9 mouse cellular contexts compared by ENCODE assay signal in genomic region chr6:94524335-94524734, GRCm38 (mm10). TPM values are rescaled to one million over a fixed set of nuclear protein-coding genes. Genes with fewer than 3 reads are reported as not detected.
DNase-seq lines count a peak whose midpoint lies in the region; ATAC-seq and TF ChIP-seq lines count a peak whose summit lies in the region.
"Had no signal": no experiment of that assay in that cellular context is flagged by ENCODE, and none has a peak within 500 bp of the region (broad histone marks: within the 10 kb centered on the region; RNA-seq: fewer than 3 reads in every experiment).

No protein-coding gene starts in this region.

- H3K27ac ChIP-seq in hindbrain, postnatal 0 days: no peak overlapping the region
- H3K27ac ChIP-seq in hindbrain, embryonic 12.5 days: no peak overlapping the region

- H3K9me3 ChIP-seq in hindbrain, postnatal 0 days (ENCODE audit: low read length): no peaks in the 10 kb centered on the region
- no peaks in the 10 kb centered on the region for H3K9me3 ChIP-seq in hindbrain, embryonic 12.5 days (replicated peaks)

- 35% methylated on average over 2 of the region's 2 CpGs for WGBS in hindbrain, postnatal 0 days
- 35% methylated on average over 2 of the region's 2 CpGs for WGBS in hindbrain, embryonic 12.5 days

- peak; percentile 72 for TF ChIP-seq CTCF in hindbrain, postnatal 0 days (IDR thresholded peaks at IDR 0.05; ENCODE audit: low read depth)

- H3K36me3 ChIP-seq in hindbrain, postnatal 0 days (ENCODE audit: insufficient read depth, low read length): no peaks in the 10 kb centered on the region
- no peaks in the 10 kb centered on the region for H3K36me3 ChIP-seq in hindbrain, embryonic 12.5 days

- H3K4me2 ChIP-seq in hindbrain, postnatal 0 days (ENCODE audit: low read depth, low read length): no peak overlapping the region
- H3K4me2 ChIP-seq in hindbrain, embryonic 12.5 days (replicated peaks): no peak overlapping the region

- no peaks in the 10 kb centered on the region for H3K27me3 ChIP-seq in hindbrain, postnatal 0 days (ENCODE audit: insufficient read depth, low read length)
- no peaks in the 10 kb centered on the region for H3K27me3 ChIP-seq in hindbrain, embryonic 12.5 days

- no peaks in the 10 kb centered on the region for H3K4me1 ChIP-seq in hindbrain, postnatal 0 days (ENCODE audit: insufficient read depth, low read length)
- no peaks in the 10 kb centered on the region for H3K4me1 ChIP-seq in hindbrain, embryonic 12.5 days

- no peak overlapping the region for H3K9ac ChIP-seq in hindbrain, postnatal 0 days (replicated peaks; ENCODE audit: low read length)
- no peak overlapping the region for H3K9ac ChIP-seq in hindbrain, embryonic 12.5 days

- no peak for ATAC-seq in hindbrain, postnatal 0 days
- ATAC-seq in hindbrain, embryonic 12.5 days (ENCODE audit: low FRiP score): no peak
- peak; percentile 74 for ATAC-seq in granulocyte monocyte progenitor cell, adult 5-6 weeks (replicated peaks; ENCODE audit: poor library complexity, severe bottlenecking)
- ATAC-seq in inflammation-experienced regulatory T-cells, adult 6 months: no peak
- ATAC-seq: hindbrain, embryonic 16.5 days had no signal

- peak; percentile 77 for DNase-seq in hindbrain, postnatal 0 days (ENCODE audit: low spot score)
- DNase-seq in 3T3-L1 (ENCODE audit: low read depth, low spot score): peak; percentile 82
- DNase-seq in ES-CJ7 (ENCODE audit: low read depth, low spot score): peak; percentile 45
- DNase-seq in adrenal gland, postnatal 4 days (ENCODE audit: low spot score in 2 of 2): no peak
- no peak for DNase-seq in spleen, postnatal 4 days (ENCODE audit: low spot score in 2 of 2)

- no peak overlapping the region for H3K4me3 ChIP-seq in hindbrain, postnatal 0 days (ENCODE audit: low read length)
- no peak overlapping the region for H3K4me3 ChIP-seq in hindbrain, embryonic 12.5 days

RNA-seq across cellular contexts. Expression of gene Slc25a26, which starts 24.2 kb away (rescaled TPM):
- total RNA-seq in hindbrain, postnatal 0 days (2014; rRNA removed): 2.8 and 4.1 TPM in 2 replicates
- 9.4 and 10.2 TPM in 2 replicates for polyA plus RNA-seq in hindbrain, postnatal 0 days (2015; fragmentation: Nextera tagmentation; extraction: Ambion mirVana)
- polyA plus RNA-seq in hindbrain, embryonic 12.5 days (2016; fragmentation: Nextera tagmentation; extraction: Ambion mirVana): 6.8 and 8.8 TPM in 2 replicates
- 9.4 and 10.9 TPM in 2 replicates for total RNA-seq in granulocyte monocyte progenitor cell, adult 5-6 weeks (2014; fragmentation: Nextera tagmentation)
- 5.6 and 7.3 TPM in 2 replicates for total RNA-seq in granulocyte monocyte progenitor cell, adult 5-6 weeks (2017)
- 10 to 100 TPM; 12.4 to 15.9 TPM for total RNA-seq in adrenal gland, postnatal 4 days (2021)
- polyA plus RNA-seq in inflammation-experienced regulatory T-cells, adult 6 months (2017; shearing (Covaris generic)): 1 to 10 TPM; 3.5 to 6.0 (median 4.4) TPM

Comparison
In these comparisons a context has a peak if more than half of its experiments do, and no peak if none do; other contexts are left out.
1. DNase-seq: peak in hindbrain, postnatal 0 days (single experiment), 3T3-L1 (single experiment) and ES-CJ7 (single experiment); none in adrenal gland, postnatal 4 days (0 of 2) and spleen, postnatal 4 days (0 of 2).